ENCODE assay signal across 9 mouse cellular contexts in the genomic region with DNA sequence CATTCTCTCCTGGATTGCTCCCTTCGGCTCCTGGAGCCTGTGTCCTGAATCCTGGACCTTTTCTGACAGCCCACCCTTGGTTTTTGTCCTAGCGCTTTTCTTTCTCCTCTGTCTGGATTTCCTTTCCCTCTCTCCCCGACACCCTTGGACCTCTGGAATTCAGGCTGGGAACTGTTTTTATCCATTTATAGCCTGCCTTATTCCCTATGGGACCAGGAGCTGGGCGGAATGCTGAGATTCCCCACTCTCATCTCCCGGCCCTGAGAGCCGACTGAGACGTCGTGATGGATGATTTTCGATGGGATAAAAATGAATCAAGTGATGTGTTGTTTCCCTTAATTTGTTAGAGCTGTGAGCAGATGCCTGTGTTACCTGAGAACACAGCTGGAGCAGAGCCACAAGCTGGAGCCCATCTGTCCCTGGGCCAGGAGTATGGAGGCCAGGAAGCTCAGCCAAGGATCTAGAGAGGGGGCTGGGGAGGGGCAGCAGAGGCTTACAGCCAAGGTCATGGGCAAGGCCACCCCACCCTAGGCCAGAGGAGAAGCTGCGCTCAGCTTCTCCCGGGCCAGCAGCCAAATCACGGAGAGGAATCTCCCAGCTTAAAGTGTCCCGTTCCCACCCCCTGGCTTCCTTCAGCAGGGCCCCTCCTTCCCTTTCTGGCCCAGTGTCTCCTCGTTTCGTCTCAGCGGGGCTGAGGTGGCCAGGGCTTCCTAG.
DNase-seq lines count a peak whose midpoint lies in the region; ATAC-seq and TF ChIP-seq lines count a peak whose summit lies in the region.
"Had no signal": no experiment of that assay in that cellular context is flagged by ENCODE, and none has a peak within 500 bp of the region (broad histone marks: within the 10 kb centered on the region; RNA-seq: fewer than 3 reads in every experiment).

No protein-coding gene starts in this region.

- no peak overlapping the region for H3K4me3 ChIP-seq in heart, postnatal 0 days (ENCODE audit: low read depth, low read length)
- H3K4me3 ChIP-seq in limb, embryonic 10.5 days, result no peak overlapping the region
- H3K4me3 ChIP-seq in liver, embryonic 12.5 days, result no peak overlapping the region
- no peak overlapping the region for H3K4me3 ChIP-seq in midbrain, postnatal 0 days (ENCODE audit: low read depth, low read length)
- H3K4me3 ChIP-seq: liver, embryonic 13.5 days had no signal

- peak; percentile 20; the same call in 1 of the 2 replicates for ATAC-seq in heart, postnatal 0 days (ENCODE audit: insufficient read depth, low read depth)
- ATAC-seq in liver, embryonic 12.5 days, result no peak
- ATAC-seq in midbrain, postnatal 0 days (ENCODE audit: low FRiP score), result no peak

- H3K4me2 ChIP-seq in heart, postnatal 0 days (ENCODE audit: low read depth, low read length), result no peak overlapping the region
- H3K4me2 ChIP-seq in liver, embryonic 12.5 days, result no peak overlapping the region
- no peak overlapping the region for H3K4me2 ChIP-seq in midbrain, postnatal 0 days (ENCODE audit: low read depth, low read length, poor library complexity, severe bottlenecking)
- H3K4me2 ChIP-seq: liver, embryonic 13.5 days had no signal

- H3K27me3 ChIP-seq in heart, postnatal 0 days (ENCODE audit: control insufficient read depth, insufficient read depth, low read length), result no peaks in the 10 kb centered on the region
- 0 out of 2 replicates have a peak, but pooled peaks cover 1% of the 10 kb centered on the region for H3K27me3 ChIP-seq in limb, embryonic 10.5 days (ENCODE audit: low read depth, poor library complexity, severe bottlenecking)
- H3K27me3 ChIP-seq in liver, embryonic 12.5 days (replicated peaks), result no peaks in the 10 kb centered on the region; the same call in 1 of the 2 replicates
- no peaks in the 10 kb centered on the region for H3K27me3 ChIP-seq in midbrain, postnatal 0 days (ENCODE audit: insufficient read depth, low read length)
- H3K27me3 ChIP-seq: liver, embryonic 13.5 days had no signal

- no peaks in the 10 kb centered on the region for H3K9me3 ChIP-seq in heart, postnatal 0 days (replicated peaks; ENCODE audit: control insufficient read depth, low read length)
- no peaks in the 10 kb centered on the region for H3K9me3 ChIP-seq in limb, embryonic 10.5 days (replicated peaks)
- no peaks in the 10 kb centered on the region for H3K9me3 ChIP-seq in liver, embryonic 12.5 days (replicated peaks)
- H3K9me3 ChIP-seq in midbrain, postnatal 0 days (ENCODE audit: low read length), result no peaks in the 10 kb centered on the region
- H3K9me3 ChIP-seq: liver, embryonic 13.5 days had no signal

- H3K27ac ChIP-seq in heart, postnatal 0 days (ENCODE audit: low read depth), result 0 out of 2 replicates have a peak overlapping the region, but pooled peaks have one; percentile 22
- H3K27ac ChIP-seq in limb, embryonic 10.5 days, result 0 out of 2 replicates have a peak overlapping the region, but pooled peaks have one; percentile 14
- no peak overlapping the region for H3K27ac ChIP-seq in liver, embryonic 12.5 days
- no peak overlapping the region for H3K27ac ChIP-seq in midbrain, postnatal 0 days (ENCODE audit: low read depth, low read length)
- H3K27ac ChIP-seq: liver, embryonic 13.5 days had no signal

- no peaks in the 10 kb centered on the region for H3K36me3 ChIP-seq in heart, postnatal 0 days (replicated peaks; ENCODE audit: control insufficient read depth, insufficient read depth, low read length)
- no peaks in the 10 kb centered on the region for H3K36me3 ChIP-seq in limb, embryonic 10.5 days
- no peaks in the 10 kb centered on the region for H3K36me3 ChIP-seq in liver, embryonic 12.5 days
- H3K36me3 ChIP-seq in midbrain, postnatal 0 days (ENCODE audit: insufficient read depth, low read length), result no peaks in the 10 kb centered on the region
- H3K36me3 ChIP-seq: liver, embryonic 13.5 days had no signal

- WGBS in heart, postnatal 0 days, result 28% methylated on average over 16 of the region's 16 CpGs
- WGBS in limb, embryonic 10.5 days, result 72% methylated on average over 16 of the region's 16 CpGs
- 63% methylated on average over 16 of the region's 16 CpGs for WGBS in liver, embryonic 12.5 days (ENCODE audit: insufficient replicate concordance)
- 65% methylated on average over 16 of the region's 16 CpGs for WGBS in midbrain, postnatal 0 days

- H3K9ac ChIP-seq in heart, postnatal 0 days (replicated peaks; ENCODE audit: low read depth, low read length), result no peak overlapping the region
- H3K9ac ChIP-seq in liver, embryonic 12.5 days, result no peak overlapping the region
- no peak overlapping the region for H3K9ac ChIP-seq in midbrain, postnatal 0 days (replicated peaks; ENCODE audit: low read length, poor library complexity, severe bottlenecking)
- H3K9ac ChIP-seq: liver, embryonic 13.5 days had no signal

- TF ChIP-seq CTCF in heart, postnatal 0 days (IDR thresholded peaks at IDR 0.05; ENCODE audit: low read depth), result no peak
- no peak for TF ChIP-seq CTCF in midbrain, postnatal 0 days (IDR thresholded peaks at IDR 0.05)

- no peak for TF ChIP-seq EP300 in heart, postnatal 0 days (IDR thresholded peaks at IDR 0.05; ENCODE audit: low read depth)

- H3K4me1 ChIP-seq in heart, postnatal 0 days (ENCODE audit: control insufficient read depth, insufficient read depth), result peaks cover 6% of the 10 kb centered on the region
- peaks cover 15% of the 10 kb centered on the region for H3K4me1 ChIP-seq in limb, embryonic 10.5 days
- no peaks in the 10 kb centered on the region for H3K4me1 ChIP-seq in liver, embryonic 12.5 days
- no peaks in the 10 kb centered on the region for H3K4me1 ChIP-seq in midbrain, postnatal 0 days (ENCODE audit: insufficient read depth, low read length)
- H3K4me1 ChIP-seq: liver, embryonic 13.5 days had no signal

- DNase-seq in ZHBTc4 (ENCODE audit: low read depth, low spot score), result peak; percentile 35
- DNase-seq in adrenal gland, postnatal 10 days, result peak; percentile 82
- no peak for DNase-seq in heart, postnatal 0 days (ENCODE audit: low spot score)
- no peak for DNase-seq in limb, embryonic 10.5 days (ENCODE audit: low spot score)
- DNase-seq in retina, postnatal 1 day, result no peak
- DNase-seq in spleen, adult 12 weeks (ENCODE audit: low spot score), result no peak
- DNase-seq in midbrain, postnatal 0 days (ENCODE audit: low spot score), result no peak
- DNase-seq: liver, embryonic 13.5 days had no signal

Comparison
In these comparisons a context has a peak if more than half of its experiments do, and no peak if none do; other contexts are left out.
1. DNase-seq: peak in ZHBTc4 (single experiment) and adrenal gland, postnatal 10 days (single experiment); none in heart, postnatal 0 days (single experiment), limb, embryonic 10.5 days (single experiment), retina, postnatal 1 day (single experiment), spleen, adult 12 weeks (single experiment) and midbrain, postnatal 0 days (single experiment).
2. H3K27ac ChIP-seq: peak in heart, postnatal 0 days (single experiment) and limb, embryonic 10.5 days (single experiment); none in liver, embryonic 12.5 days (single experiment) and midbrain, postnatal 0 days (single experiment).